Mouse (Mus musculus): ENCODE results near the gene Numa1. TPM values are rescaled to one million over a fixed set of nuclear protein-coding genes. Genes with fewer than 3 reads are reported as not detected.

The Numa1 gene
- polyA plus RNA-seq, 3 experiments from 2014 or later = 66.2 to 75.4 (median 71.3) TPM

DNA sequence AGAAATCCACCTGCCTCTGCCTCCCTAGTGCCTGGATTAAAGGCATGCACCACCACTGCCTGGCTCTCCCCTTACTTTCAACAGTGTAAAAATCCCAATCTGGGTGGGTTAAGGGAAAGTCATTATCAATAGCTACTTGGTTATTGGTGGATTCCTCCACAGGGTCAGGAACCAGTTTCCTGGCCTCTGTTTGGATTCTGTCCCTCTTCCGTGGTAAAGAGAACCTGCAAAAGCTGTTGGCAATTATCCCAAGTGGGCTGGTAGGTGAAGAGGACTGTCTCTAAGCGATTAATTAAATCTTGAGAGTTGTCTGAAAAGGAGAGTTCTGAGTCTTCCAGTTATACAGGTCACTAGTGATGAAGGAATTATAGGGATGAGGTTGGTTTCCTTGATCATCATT, 4.4 kb downstream of the Numa1 start:
- no peak for ATAC-seq

DNA sequence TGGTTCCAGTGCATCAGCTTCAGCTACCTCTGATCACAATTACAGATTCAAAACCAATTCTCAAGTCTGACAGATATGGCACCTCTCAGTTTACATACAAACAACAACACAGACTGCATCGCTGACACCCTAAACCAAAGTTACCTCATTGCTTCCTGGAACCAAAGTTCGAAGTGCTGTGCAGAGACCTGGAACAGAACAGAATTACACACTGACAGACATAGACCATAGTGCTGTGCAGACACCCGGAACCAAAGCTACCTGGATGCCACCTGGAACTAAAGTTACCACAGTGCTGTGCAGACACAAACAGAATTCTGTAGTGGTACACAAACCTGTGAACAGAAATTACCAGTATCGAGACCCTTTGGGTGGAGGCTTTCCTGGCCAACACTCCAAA, 5.8 kb downstream of the Numa1 start:
- no peak for ATAC-seq

DNA sequence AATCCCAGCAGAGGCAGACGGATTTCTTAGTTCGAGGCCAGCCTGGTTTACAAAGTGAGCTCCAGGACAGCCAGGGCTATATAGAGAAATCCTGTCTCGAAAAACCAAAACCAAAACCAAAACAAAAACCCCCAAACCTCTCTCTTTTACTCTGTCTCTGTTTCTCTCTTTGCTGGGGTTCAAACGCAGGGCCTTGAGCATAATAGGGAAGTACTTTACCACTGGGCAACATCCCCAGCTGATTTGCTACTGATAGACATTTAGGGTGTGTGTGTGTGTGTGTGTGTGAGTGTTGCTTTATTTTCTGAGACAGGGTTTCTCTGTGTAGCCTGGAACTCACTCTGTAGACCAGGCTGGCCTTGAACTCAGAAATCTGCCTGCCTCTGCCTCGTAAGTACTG, 15.1 kb downstream of the Numa1 start:
- peak; percentile 52 for ATAC-seq

DNA sequence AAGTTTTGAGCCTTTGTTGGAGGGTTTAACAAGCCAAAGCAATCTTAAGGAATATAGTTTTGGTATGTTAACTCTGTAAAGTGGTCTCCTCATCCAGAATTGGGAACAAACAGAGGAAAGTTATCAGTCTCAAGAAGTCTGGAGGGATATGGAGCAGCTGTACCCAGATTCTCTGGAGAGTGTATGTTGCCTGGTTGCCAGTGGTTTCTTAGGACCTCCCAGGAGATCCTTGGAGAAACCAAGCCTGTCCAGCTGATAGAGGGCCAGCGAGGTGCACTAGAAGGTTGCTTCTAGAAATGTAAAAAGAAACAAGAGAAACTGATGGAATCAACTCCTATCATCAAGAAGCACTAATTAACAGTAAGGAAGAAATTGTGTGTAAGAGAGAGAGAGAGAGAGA, 17.7 kb downstream of the Numa1 start:
- ATAC-seq = no peak

DNA sequence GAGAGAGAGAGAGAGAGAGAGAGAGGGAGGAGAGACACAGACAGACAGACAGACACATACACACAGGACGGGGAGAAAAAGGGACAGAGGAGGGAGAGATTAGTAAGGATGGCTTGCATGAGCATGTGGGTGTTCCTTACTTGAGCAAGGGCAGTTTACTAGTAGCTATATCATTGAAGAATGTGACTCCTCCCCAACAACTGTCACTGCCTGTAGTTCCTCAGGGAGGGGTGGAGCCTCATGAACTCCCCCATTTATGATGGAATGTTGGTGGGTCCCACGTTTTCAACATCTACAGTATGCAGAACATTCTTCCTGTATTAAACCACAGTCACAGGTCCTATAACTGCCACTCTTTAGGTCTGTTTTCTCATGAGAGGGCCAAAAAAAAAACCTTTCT, 18.2 kb downstream of the Numa1 start:
- no peak for ATAC-seq

DNA sequence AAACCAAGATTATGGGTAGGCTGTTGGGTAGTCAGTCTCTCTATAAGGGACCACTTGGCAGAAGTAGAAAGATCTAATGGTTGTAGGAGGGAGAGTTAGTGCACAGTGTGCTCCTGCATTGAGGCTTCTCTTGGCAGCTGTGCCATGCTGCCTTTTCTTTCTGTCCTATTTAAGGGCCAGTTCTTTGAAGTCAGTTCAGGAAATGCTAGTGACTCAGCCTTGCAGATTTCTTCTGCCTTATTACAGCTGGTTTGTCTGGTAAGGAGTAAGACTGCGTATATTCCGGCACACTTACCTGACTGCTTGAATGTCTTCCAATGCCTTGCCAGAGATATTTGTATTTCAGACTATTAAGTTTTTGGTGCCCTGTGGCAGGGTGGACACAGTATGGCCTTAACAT, 20.3 kb downstream of the Numa1 start:
- ATAC-seq = no peak

DNA sequence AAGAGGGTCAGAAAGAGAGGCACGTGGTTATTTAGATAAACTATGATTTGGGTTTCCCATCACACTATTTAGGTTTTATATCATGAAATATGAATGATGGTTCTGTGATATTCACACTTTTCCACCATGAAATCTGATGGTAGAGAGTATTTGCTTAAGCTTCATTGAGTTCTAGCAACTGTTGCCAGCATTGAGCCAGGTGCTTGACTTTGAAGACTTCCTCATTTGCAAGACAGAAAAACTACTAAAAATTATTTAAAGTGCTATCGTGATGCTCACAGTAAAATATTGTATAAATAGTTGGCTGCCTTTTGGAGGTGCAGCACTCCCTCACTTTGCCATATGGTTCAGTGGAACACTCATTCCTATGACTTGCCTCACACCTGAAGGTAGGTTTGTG, 21.4 kb downstream of the Numa1 start:
- ATAC-seq = no peak

DNA sequence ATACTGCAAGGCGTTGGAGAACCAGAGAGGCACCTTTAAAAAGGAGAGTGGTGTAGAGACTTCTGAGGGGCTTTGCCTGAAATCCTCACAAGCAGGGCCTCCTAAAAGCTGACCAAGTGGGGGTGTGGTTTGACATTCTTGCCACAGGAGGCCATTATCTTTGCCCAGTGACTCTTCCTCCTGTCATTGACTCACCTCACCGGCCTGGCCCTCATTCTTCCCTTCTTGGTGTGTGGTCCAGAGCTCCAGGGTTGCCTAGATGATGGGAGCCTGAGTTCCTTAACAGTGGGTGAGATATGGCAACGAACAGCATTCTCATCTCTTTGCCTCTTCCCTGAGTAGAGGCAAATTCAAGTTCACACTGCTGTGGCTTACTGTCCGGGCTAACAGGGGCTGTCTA, 22.0 kb downstream of the Numa1 start:
- ATAC-seq = no peak

DNA sequence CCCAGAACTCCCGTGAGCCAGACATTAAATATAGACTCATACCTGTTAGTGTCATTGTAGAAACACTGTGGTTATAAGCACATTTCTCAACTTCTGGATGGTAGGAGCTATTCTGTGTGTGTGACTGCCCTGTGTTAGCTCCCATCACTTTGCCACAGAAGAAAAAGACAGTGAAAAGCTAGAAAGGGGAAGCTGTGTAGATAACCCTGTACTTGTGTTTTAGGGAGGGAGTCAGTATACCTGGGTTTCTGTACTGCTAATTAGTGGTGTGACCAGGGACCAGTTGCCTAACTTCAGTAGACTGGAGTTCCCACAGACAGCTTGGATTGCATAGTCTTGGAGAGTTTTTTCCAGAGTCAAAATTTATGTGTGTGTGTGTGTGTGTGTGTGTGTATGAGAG, 22.6 kb downstream of the Numa1 start:
- ATAC-seq = no peak

DNA sequence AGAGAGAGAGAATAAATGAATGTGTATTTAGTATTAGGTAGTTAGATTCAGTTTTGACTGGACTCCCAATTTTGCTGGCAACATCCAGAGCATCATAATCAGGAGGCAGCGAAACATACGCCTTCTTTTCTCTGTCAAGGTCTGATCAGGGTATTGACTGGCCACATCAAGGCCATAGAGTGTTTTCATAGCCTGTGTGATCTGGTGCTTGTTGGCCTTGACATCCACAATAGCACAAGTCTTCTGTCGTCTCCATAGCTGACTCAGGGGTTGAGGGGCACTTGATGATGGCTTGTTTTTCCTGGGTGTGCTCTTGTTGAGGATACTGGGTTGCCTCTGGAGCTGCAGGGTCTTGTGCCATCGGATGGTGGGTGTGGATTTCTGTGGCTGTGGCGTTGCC, 23.0 kb downstream of the Numa1 start:
- ATAC-seq = no peak

DNA sequence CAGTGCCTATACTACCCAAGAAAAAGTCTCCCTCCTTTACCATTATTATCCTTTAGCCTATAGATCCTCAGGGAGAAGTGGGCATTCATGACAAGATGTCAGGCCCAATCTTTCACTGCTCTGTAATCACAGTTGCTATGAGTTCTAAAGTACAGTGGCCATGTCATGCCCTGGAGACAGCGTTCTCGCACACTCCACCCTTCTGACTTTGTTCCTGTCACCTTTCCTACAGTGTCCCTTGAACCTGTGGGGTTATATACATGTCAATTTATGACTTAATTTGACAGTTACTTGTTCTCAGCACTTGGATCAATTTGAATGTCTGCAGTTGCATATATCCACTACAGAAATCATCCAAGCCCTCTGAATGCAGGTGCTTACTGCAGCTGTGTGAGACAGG, 28.9 kb downstream of the Numa1 start:
- ATAC-seq = no peak

DNA sequence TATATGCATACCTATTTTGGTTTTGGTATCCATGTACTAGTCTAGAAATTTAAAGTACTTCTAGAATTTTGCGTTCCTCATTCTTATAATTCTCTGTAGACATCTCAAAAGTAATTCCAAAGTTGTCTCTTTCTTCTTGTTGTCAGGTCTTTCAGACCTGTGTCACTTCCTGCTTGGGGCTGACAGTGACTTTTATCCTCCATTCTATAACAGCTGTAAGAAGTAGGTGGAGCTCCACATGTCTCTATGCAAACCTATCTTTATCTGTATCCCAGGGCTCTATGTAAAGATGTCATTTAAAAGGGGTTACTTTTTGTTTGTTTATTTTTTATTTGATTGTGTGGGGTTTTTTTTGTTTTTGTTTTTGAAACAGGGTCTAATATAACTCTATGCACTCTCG, 29.7 kb downstream of the Numa1 start:
- no peak for ATAC-seq

DNA sequence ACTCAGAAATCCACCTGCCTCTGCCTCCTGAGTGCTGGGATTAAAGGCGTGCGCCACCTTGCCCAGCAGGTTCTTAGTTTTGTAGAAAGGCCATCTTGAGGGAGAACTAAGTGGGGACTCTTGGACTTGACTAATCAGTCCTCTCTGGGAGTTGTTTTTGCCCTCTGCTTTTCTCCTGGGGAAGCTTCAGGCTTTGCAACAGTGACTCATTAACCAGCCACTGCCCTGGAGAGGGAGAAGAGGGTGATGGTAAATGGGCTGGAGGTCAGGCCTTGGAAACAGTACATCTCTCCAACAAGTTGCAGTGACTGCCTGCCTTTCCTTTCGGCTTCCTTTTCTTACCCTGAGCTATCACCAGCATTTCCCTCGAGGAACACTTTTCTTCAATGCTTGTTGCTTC, 30.6 kb downstream of the Numa1 start:
- ATAC-seq = no peak

DNA sequence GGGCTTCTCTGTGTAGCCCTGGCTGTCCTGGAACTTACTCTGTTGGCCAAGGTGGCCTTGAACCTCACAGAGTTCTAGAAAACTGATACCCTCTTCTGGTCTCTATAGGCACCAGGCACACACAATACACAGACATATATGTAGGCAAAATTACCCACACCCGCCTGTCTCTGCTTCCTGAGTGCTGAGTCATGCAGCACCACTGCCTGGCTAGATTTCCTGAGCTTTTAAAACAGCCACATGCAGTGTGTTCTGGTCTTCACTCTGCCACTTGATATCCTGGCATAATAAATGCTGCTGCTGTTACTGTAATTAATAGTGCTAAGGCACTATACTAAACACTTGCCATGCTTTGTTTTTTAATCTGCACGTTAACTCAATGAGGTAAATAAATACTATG, 31.7 kb downstream of the Numa1 start:
- ATAC-seq = no peak

DNA sequence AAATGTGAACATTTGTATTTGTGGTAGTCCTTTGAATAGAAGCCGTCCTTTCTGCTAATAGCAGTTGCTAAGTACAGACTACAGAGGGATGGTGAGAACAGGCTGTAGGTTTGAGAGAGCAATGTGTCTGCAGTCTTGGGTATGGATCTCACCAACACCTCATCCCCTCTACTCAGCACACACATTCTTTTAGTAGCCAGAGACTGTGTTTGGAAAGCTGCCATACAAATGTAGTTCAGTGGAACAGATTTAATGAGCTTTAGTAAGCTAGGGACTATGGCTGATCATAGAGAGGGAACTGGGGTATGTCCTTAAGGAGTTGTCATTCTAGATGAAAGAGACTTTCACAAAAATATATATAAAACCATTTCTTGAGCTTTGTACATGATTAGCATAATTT, 33.3 kb downstream of the Numa1 start:
- ATAC-seq = no peak

DNA sequence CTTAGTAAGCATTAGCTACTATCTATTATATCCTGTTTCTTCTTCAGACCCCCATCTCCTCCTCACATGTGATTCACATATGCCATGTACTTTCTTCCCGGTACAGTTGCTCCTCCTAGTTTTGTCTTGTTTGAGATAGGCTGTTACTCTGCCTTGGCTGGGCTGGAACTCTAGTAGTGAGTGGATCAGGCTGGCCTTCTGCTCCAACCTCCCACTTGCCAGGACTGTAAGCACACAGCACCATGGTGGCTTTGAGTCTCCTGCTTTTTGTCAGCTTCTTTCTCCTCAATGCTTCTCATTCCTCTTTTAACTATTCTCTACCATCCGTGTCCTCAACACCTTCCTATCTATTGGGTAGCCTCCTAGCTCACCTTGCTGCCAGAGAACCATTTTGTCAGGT, 34.8 kb downstream of the Numa1 start:
- no peak for ATAC-seq

DNA sequence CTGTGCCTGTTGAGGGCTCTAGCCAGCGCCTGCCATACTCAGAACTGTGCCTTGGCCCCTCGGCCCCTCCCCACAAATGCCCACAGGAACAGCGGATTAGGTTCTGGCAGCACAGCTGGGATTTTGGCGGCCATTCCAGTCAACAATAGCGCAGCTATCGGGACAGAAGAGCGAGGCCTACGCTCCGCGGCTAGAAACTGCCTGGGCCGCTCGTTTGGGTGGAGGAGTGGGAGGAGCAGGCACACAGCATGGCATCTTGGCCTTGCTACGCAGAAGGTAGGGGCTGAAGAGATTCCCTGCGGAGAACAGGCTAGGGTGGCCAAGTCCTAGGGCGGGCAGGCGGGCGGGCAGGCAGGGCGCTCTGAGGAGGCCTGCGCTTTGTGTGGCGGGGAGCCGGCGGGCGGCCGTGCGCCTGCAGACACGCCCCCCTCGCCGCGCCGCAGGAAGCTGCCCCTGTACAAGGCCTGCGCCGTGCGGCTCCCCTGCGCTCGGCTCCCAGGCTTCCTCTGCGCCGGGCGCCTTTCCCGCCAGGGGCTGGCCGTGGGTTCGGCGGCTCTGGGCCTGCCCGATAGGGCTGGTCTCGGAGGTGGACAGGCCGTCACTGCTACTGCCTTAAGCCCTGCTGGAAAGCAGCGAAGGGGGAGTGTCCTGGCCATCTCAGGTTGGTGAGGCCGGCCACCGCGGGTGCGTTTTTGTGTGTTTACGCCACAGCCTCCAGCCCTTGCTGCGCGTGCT, 36.0 kb downstream of the Numa1 start:
- ATAC-seq = peak; percentile 64

DNA sequence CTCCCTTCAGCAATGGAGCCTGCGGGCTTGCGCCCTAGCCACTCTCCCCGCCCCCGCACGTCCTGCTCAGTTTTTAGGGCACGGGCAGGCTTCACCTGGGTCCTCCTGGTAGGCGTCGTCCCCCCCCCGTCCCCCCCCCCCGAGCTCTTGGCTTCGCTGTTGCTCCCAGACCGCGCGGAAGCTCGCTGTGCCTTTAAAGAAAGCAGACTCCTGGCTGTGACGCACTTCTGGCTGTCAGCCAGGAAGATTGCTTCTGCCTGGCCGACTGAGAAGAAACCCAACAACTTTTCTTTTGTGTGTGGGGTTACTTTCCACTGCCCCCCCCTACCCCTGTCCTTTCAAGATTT, 36.5 kb downstream of the Numa1 start:
- ATAC-seq = peak; percentile 60

DNA sequence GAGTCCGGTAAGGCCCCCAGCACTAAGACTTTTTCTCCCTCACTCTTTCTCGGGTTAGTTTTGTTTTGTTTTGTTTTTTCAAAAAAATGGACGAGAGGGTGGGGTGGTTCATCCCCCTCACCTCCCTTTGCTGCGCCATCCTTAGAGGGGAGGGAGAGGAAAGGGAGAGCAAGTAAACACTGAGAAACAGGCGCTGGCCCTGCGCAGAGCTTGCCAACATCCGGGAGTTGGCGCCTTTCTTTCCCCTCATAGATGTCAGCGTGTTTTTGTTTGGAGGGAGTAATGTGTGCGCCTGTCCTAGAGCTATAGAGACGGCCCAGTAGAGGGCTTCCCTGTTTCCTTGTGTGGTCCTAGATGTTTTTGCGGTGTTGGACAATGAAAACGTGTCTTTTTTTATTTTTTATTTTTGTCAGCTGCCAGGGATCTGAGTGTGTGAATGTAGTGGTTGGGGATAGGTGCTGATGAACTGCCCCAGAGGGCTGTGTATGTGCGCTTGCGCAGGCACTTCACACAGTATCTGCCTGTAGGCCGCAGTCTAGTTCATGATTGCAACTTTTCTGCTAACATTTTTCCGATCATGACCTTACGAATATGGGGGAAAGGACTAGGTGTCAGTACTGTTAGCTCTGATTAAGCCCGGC, 37.0 kb downstream of the Numa1 start:
- ATAC-seq = peak; percentile 62

DNA sequence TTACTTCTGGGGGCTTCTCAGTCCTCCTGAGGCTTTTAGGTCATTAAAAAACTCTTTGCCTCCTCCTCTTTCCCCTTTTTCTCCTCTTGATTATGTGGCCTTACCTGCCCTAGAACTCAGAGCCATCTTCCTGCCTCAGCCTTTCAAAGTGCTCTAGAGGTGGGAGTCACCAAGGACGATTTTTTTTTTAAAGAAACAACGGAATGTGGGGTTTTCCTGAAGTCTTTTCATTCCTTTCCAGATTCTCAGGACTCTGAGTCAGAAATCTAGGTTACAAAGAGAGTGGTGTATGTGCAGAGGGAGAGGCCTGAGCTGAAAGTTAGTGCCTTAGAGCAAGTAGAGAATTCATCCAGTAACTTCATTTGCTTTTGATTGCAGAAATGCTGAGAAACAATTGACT, 37.8 kb downstream of the Numa1 start:
- ATAC-seq = no peak

DNA sequence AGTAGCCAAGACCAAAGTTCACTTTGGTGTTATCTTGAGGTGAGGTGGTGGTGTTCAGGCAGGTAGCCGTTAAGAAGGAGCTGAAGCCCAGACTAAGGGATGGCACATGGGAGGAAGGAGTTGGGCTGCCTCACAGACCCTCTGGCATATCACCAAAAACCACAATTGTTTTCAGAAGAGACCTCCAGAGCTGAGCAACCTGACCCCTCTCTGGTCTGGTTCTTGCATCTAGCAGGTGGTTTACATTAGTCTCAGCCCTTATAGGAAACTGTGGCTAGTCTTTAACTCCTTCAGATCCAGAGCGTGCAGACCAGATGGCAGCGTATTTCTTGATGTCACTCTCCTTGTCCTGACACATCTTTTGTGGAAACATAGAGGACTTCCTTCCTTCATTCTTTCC, 39.8 kb downstream of the Numa1 start:
- no peak for ATAC-seq

DNA sequence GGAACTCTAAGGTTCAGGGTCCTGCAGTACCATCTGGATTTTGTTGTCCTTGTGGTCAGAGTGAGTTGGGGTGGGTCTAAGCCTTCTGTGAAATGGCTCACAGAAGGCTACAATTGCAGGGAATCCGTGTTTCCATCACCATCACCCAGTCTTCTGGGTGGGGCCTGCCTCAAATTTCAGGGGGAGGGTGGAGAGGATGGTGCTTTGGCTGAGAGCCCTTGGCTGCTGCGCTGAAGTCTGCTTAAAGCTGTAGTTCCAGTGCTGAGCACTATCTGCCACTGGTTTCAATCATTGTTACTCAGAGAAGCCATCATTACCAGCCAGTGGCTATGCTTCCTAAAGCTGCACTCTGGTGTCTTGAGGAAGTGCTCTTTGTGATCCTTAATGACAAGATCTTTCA, 40.6 kb downstream of the Numa1 start:
- no peak for ATAC-seq

DNA sequence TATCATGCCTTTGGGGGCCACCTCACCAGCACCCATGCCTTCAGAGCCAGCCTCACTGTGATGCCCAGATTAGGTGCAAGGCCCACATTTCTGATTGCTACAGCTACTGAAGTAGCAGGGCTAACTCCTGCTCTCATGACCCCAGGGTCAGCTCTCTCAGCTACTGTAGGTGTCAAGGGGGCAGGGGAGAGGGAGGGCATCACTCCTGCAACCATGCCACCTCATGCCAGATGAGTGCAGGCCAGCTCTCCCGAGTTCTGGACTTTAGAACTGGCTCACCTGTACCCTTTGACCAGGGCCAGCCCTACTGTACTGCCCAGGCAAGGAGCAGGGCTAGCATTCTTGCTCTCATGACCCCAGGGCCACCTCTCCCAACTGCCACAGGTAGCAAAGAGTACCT, 48.8 kb downstream of the Numa1 start:
- ATAC-seq = no peak

DNA sequence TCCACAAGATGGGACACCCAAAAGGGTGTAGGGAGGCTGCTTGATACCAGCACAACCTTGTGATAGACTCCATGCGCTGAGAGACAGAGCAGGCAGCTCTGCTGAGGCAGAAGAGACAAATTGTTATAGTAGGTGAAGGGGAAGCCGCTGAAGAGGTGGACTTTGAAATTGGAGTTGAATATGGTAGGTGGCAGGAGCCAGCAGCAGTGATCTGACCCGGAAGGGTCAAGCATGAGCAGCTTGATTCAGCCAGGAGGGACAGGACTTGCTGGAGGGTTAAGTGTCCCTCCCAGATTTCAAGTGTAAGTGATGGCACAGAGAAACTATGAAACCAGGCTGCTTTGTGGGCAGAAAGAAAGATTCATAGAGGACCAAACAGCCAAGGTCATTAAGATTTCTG, 51.2 kb downstream of the Numa1 start:
- ATAC-seq = no peak

DNA sequence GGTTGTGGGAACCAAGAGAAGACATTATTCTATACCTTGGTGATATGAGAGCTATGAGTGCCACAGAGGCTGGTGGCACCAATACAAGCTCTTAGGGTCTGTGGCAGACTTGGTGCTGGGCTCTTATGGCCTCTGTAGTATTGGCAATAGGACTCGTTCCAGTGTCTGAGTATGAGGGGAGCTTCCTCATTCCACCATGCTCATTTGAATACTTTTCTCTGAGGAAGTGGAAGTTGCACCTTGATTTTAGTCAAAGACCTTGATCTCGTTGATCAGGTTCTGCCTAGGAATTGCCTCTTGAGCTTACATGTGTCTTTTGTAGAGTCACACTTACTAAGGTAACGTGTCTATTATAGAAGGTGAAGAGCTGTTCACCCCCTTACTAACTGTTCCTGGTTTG, 60.3 kb downstream of the Numa1 start:
- no peak for ATAC-seq
